Mouse (Mus musculus): ENCODE results near the gene Vav1. TPM values are rescaled to one million over a fixed set of nuclear protein-coding genes. Genes with fewer than 3 reads are reported as not detected.
"Not testable (repeated sequence)": the region's sequence is repeated elsewhere in the genome, so short reads cannot be mapped to it uniquely, and the experiment has no call there.

Gene Vav1
- total and polyA plus RNA-seq, 3 experiments = 1.9 to 2.2 (median 2.0) TPM

DNA sequence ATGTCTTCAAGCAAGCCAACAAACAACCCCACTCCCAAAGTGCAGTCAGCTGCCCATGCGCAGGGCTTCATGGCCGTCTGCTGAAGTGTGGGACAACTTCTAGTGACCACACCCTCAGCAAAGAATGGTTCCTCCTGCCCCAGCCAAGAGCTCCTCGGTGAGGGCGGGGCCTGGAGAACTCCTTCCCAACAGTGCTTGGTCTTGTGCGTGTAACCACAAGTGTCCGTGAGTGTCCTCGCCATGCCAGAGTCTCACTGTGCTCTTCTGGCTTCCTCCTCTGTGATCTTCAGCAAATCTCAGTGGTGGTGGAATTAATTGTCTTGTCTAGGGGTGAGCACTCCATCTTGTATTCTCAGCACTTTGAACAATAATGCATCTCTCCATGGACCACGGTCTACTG lies 52.1 kb downstream of the Vav1 start:
- TF ChIP-seq POLR2A (IDR thresholded peaks at IDR 0.05; ENCODE audit: insufficient read depth, low read depth, low read length) = no peak
- TF ChIP-seq CTCF (IDR thresholded peaks at IDR 0.05) = no peak
- Histone ChIP-seq H3K27me3 (ENCODE audit: control insufficient read depth, insufficient read depth, low read length) (no peaks in the 10 kb centered on the region), H3K4me3 (no peak overlapping the region), H3K79me2 (replicated peaks; ENCODE audit: control insufficient read depth, insufficient read depth, low read length) (no peaks in the 10 kb centered on the region), H3K9ac (ENCODE audit: low read depth, low read length) (no peak overlapping the region), H3K36me3 (ENCODE audit: control insufficient read depth, insufficient read depth, low read length) (no peaks in the 10 kb centered on the region), H3K4me1 (ENCODE audit: control insufficient read depth, insufficient read depth, low read length) (no peaks in the 10 kb centered on the region), H3K27ac (no peak overlapping the region)
- DNase-seq = no peak
- intact Hi-C loops (cut with DNase I) = loop anchor here (10.0 kb wide), 1 partner anchor 526 kb away; no protein-coding TSS in a partner anchor
- 69% methylated on average over 8 of the region's 8 CpGs for WGBS

DNA sequence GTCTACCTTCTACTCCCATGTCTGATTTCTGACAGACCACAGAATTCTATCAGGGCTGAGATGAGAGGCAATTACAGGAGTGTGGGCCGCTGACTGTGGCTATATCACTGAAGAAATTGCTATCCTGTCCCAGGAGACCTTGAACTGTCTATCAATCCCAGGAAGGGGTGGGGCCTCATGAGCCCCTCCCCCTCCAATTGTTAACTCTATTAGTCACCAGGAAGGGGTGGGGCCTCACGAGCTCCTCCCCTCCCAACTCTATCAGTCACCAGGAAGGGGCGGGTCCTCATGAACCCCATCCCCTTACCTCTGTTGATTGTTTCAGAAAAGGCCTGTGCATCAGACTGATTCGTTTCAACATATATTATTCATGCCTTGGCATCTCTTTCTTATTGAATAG lies 53.3 kb downstream of the Vav1 start:
- intact Hi-C loops (cut with DNase I) = loop anchor here (10.0 kb wide), 1 partner anchor 527 kb away; no protein-coding TSS in a partner anchor
- Histone ChIP-seq H3K27ac (no peak overlapping the region), H3K27me3 (ENCODE audit: control insufficient read depth, insufficient read depth, low read length) (no peaks in the 10 kb centered on the region), H3K4me1 (ENCODE audit: control insufficient read depth, insufficient read depth, low read length) (no peaks in the 10 kb centered on the region), H3K79me2 (replicated peaks; ENCODE audit: control insufficient read depth, insufficient read depth, low read length) (no peaks in the 10 kb centered on the region), H3K9ac (ENCODE audit: low read depth, low read length) (no peak overlapping the region), H3K4me3 (no peak overlapping the region), H3K36me3 (ENCODE audit: control insufficient read depth, insufficient read depth, low read length) (no peaks in the 10 kb centered on the region)
- TF ChIP-seq EP300 (IDR thresholded peaks at IDR 0.05; ENCODE audit: insufficient read depth, low read depth, low read length) = no peak
- no peak for TF ChIP-seq CTCF (IDR thresholded peaks at IDR 0.05)
- no peak for TF ChIP-seq POLR2A (IDR thresholded peaks at IDR 0.05; ENCODE audit: insufficient read depth, low read depth, low read length)
- no peak for DNase-seq
- 73% methylated on average over 4 of the region's 4 CpGs for WGBS

DNA sequence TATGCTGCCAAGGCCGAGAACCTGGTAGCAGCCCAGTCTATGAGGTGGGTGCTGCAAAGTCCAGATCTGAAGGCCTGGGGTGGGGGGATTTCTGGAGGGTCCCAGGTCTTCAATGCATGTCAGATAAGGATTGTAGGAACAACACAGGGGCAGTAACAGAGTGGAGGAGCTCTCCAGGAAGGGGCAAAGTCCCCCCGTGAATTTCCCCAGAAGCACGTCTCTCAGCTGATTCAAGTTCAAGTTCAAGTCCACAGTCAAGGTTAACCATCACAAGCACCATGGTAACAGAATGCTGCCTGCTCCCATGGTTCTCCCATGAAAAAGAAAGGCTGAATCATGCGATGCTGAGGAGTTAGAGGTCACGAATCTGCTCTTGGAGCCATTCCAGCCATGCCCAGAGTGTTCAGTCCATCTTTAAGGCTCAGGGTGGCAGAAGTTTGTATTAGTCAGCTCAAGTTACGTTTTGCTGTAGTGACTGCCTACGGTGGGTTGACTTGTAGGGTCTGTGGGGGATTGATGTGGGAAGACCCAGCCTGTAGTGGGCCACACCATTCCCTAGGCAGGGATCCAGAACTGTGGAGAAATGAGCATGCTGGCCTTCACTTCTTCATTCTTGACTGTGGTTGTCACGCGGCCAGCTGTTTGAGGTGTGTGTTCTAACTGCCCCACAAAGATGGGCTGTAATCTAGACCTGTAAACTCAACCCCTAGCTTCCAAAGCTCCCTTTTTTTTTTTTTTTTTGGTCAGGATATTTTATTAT lies 55.3 kb downstream of the Vav1 start:
- DNase-seq = no peak
- Histone ChIP-seq H3K36me3 (ENCODE audit: control insufficient read depth, insufficient read depth, low read length) (no peaks in the 10 kb centered on the region), H3K27ac (no peak overlapping the region), H3K4me3 (no peak overlapping the region), H3K79me2 (replicated peaks; ENCODE audit: control insufficient read depth, insufficient read depth, low read length) (no peaks in the 10 kb centered on the region), H3K4me1 (ENCODE audit: control insufficient read depth, insufficient read depth, low read length) (no peaks in the 10 kb centered on the region), H3K9ac (ENCODE audit: low read depth, low read length) (no peak overlapping the region), H3K27me3 (ENCODE audit: control insufficient read depth, insufficient read depth, low read length) (no peaks in the 10 kb centered on the region)
- no peak for TF ChIP-seq POLR2A (IDR thresholded peaks at IDR 0.05; ENCODE audit: insufficient read depth, low read depth, low read length)
- TF ChIP-seq CTCF (IDR thresholded peaks at IDR 0.05) = no peak
- TF ChIP-seq EP300 (IDR thresholded peaks at IDR 0.05; ENCODE audit: insufficient read depth, low read depth, low read length) = no peak
- intact Hi-C loops (cut with DNase I) = loop anchor here (2.0 to 10.0 kb wide), 4 partner anchors 57 to 529 kb away; partner anchors contain the start of gene Alkbh7
- 75% methylated on average over 9 of the region's 9 CpGs for WGBS

DNA sequence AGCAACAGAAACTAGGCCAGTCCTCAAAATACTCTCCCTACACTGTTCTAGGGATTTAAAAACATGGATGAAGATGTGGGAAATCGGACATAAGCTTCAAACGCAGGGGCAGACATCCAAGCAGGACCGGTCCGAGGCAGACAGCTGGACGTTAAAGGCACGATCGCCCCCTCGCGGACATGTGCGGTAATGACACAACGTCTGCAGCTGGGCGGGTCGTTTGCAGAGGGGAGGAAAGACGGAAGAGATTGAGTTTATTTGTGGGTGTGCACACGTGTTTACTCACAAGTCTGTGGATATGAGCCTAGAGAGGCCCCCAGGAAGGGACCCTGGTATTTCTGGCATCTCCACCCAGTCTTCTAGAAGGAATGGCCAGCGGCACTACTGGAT lies 55.9 kb downstream of the Vav1 start:
- WGBS = 5% methylated on average over 16 of the region's 16 CpGs

GRCm38 (mm10) chr17:57335194-57335593 lies 56.3 kb downstream of the Vav1 start:
- H3K4me3 ChIP-seq; H3K36me3 ChIP-seq (ENCODE audit: control insufficient read depth, insufficient read depth, low read length); H3K9ac ChIP-seq (ENCODE audit: low read depth, low read length); H3K4me1 ChIP-seq (ENCODE audit: control insufficient read depth, insufficient read depth, low read length); DNase-seq; H3K27me3 ChIP-seq (ENCODE audit: control insufficient read depth, insufficient read depth, low read length); H3K79me2 ChIP-seq (replicated peaks; ENCODE audit: control insufficient read depth, insufficient read depth, low read length); H3K27ac ChIP-seq: not testable (repeated sequence)
- intact Hi-C loops (cut with DNase I) = loop anchor here (1.0 to 10.0 kb wide), 5 partner anchors 58 to 530 kb away; partner anchors contain the start of gene Alkbh7
- WGBS = 63% methylated on average over 9 of the region's 9 CpGs

More for the DNA sequence above, 55.9 kb downstream of the Vav1 start:
- DNase-seq = peak; percentile 81 to 89
- TF ChIP-seq POLR2A (IDR thresholded peaks at IDR 0.05; ENCODE audit: insufficient read depth, low read depth, low read length) = no peak
- TF ChIP-seq EP300 (IDR thresholded peaks at IDR 0.05; ENCODE audit: insufficient read depth, low read depth, low read length) = 0 out of 2 replicates have a peak, but pooled peaks have one; percentile 52
- peak; percentile 89 for TF ChIP-seq CTCF (IDR thresholded peaks at IDR 0.05)
- intact Hi-C loops (cut with DNase I) = loop anchor here (1.0 to 10.0 kb wide), 5 partner anchors 58 to 530 kb away; partner anchors contain the start of gene Alkbh7
- H3K36me3 ChIP-seq (ENCODE audit: control insufficient read depth, insufficient read depth, low read length) = no peaks in the 10 kb centered on the region
- no peaks in the 10 kb centered on the region for H3K79me2 ChIP-seq (replicated peaks; ENCODE audit: control insufficient read depth, insufficient read depth, low read length)
- H3K4me1 ChIP-seq (ENCODE audit: control insufficient read depth, insufficient read depth, low read length) = no peaks in the 10 kb centered on the region
- no peaks in the 10 kb centered on the region for H3K27me3 ChIP-seq (ENCODE audit: control insufficient read depth, insufficient read depth, low read length)
- no peak overlapping the region for H3K27ac ChIP-seq
- no peak overlapping the region for H3K9ac ChIP-seq (ENCODE audit: low read depth, low read length)
- H3K4me3 ChIP-seq = no peak overlapping the region

- H3K9ac ChIP-seq (ENCODE audit: low read depth, low read length) = no peak overlapping the region
- DNase-seq = peak; percentile 84 to 90
- 10% methylated on average over 11 of the region's 11 CpGs for WGBS
Measured at GRCm38 (mm10) chr17:57335673-57336303, 56.9 kb downstream of the Vav1 start.

More at GRCm38 (mm10) chr17:57335673-57336303, 56.9 kb downstream of the Vav1 start:
- TF ChIP-seq POLR2A (IDR thresholded peaks at IDR 0.05; ENCODE audit: insufficient read depth, low read depth, low read length) (no peak), CTCF (IDR thresholded peaks at IDR 0.05) (peak; percentile 98; the same call in 1 of the 2 replicates), EP300 (IDR thresholded peaks at IDR 0.05; ENCODE audit: insufficient read depth, low read depth, low read length) (peak; percentile 94)
- intact Hi-C loops (cut with DNase I) = loop anchor here (1.0 to 10.0 kb wide), 5 partner anchors 59 to 531 kb away; partner anchors contain the start of gene Alkbh7
- Histone ChIP-seq H3K27ac (no peak overlapping the region), H3K36me3 (ENCODE audit: control insufficient read depth, insufficient read depth, low read length) (no peaks in the 10 kb centered on the region), H3K79me2 (replicated peaks; ENCODE audit: control insufficient read depth, insufficient read depth, low read length) (no peaks in the 10 kb centered on the region), H3K4me3 (no peak overlapping the region), H3K4me1 (ENCODE audit: control insufficient read depth, insufficient read depth, low read length) (no peaks in the 10 kb centered on the region), H3K27me3 (ENCODE audit: control insufficient read depth, insufficient read depth, low read length) (no peaks in the 10 kb centered on the region)

Data from heart, adult 2 months (tissue).